Mouse (Mus musculus) cerebellum, adult 2 months (tissue): ENCODE data around the gene Sema5a.

Experiments used
- CTCF ChIP-seq: fragments of 200-500 bp; IDR thresholded peaks from 2 replicates; pipeline ENCODE4 v1.5.1; 2011; ENCODE audit warnings: low read depth, mild to moderate bottlenecking, control low read depth, low read length, moderate library complexity, borderline replicate concordance; ENCODE audit not compliant: insufficient read depth
- POLR2A ChIP-seq: fragments of 200-500 bp; IDR thresholded peaks from 2 replicates; pipeline ENCODE4 v1.6.1; 2011; ENCODE audit warnings: low read length, control low read depth, borderline replicate concordance; ENCODE audit not compliant: insufficient read depth

DNA sequence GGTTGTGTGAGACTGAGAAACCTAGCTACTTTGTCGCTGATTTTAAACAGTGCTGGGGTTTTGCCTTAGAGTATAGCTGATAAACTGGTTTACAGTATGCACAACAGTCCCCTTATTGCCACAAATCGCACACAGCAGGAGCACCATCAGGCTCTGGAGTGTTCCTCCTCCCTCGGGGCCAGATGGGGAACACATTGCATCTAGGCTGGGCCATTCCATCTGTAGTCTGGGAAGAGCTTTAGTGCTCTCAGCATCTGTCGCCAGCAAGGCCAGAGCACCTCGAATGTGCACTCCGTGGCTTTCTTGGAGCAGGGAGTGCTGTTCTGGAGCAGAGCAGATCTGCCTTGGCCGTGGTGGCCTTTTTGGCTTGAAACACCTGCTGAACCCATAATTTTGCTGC lies 79.5 kb downstream of the Sema5a start:
- TF ChIP-seq CTCF, result no peak
- no peak for TF ChIP-seq POLR2A
